Mouse (Mus musculus): ENCODE data around the gene 1700023F06Rik. TPM values are rescaled to one million over a fixed set of nuclear protein-coding genes. Genes with fewer than 3 reads are reported as not detected.
A peak's percentile ranks its signal among the peaks of the same experiment; 100 is the strongest.

1700023F06Rik gene
- total RNA-seq, 1 experiment = not detected

DNA sequence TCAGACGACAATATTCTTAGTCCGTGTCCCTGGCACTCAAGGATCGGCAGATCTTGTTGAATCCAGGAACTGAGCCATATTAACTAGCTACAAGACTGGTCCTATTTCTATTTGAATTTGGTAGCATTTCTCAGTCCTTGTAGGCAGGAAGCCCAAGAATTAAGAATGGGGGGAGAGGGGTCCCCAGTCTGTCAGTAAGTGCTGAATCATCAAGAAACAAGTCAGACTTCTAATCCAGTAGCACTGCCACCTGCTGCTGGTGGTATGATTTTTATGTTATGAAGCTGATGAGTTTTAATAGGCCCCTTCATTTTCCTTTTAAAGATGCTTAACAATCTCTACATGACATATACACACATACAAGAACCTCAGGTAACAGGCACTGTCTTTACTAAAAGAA, 42.0 kb upstream of the 1700023F06Rik start:
- no peak for DNase-seq (ENCODE audit: low read depth, low spot score)
- Histone ChIP-seq H3K9ac (ENCODE audit: insufficient read depth, low read depth, low read length, poor library complexity, severe bottlenecking) (no peak overlapping the region), H3K36me3 (ENCODE audit: control insufficient read depth, insufficient read depth, low read length, poor library complexity, severe bottlenecking) (no peaks in the 10 kb centered on the region), H3K4me1 (ENCODE audit: control insufficient read depth in 2 of 2, insufficient read depth in 2 of 2, low read length in 2 of 2, poor library complexity in 1 of 2) (no peaks in the 10 kb centered on the region), H3K27ac (ENCODE audit: insufficient read depth, low read depth, low read length, poor library complexity, severe bottlenecking) (no peak overlapping the region), H3K4me3 (ENCODE audit: insufficient read depth in 1 of 2, low read depth in 1 of 2, low read length in 2 of 2, poor library complexity in 1 of 2, severe bottlenecking in 1 of 2) (no peak overlapping the region), H3K9me3 (ENCODE audit: control insufficient read depth, insufficient read depth, low read depth, low read length) (no peaks in the 10 kb centered on the region)
- in situ Hi-C loops (cut with MboI; ENCODE audit: low sequenced_read_pairs in 2 of 2, unreplicated experiment in 2 of 2) = no loop called here
- TF ChIP-seq MAFK (IDR thresholded peaks at IDR 0.05; ENCODE audit: insufficient read depth, low read depth, low read length) (peak; percentile 48; the same call in 1 of the 2 replicates), CHD2 (IDR thresholded peaks at IDR 0.05; ENCODE audit: low read depth, low read length) (no peak), ZNF384 (IDR thresholded peaks at IDR 0.05; ENCODE audit: low read depth, low read length) (no peak)

DNA sequence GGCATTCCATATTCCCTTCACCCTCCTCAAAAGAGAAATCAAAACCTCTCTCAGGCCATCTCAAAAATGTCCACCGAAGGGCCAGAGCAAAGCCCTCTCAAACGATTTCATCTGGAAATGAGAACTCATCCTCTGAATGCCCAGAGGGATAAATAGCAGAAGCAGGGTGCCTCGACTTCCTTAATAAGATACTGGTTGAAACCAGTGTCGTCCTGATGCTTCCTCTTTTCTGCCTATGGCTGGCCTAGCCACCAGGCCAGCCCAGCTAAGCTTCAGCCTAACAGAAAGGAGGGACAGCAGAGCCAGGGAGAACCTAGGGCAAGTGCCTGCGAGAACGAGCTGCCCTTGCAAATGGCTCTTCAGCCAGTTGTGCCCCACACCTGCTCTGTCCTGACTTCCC, 41.2 kb upstream of the 1700023F06Rik start:
- TF ChIP-seq CHD2 (IDR thresholded peaks at IDR 0.05; ENCODE audit: low read depth, low read length) = no peak
- TF ChIP-seq ZC3H11A (IDR thresholded peaks at IDR 0.05; ENCODE audit: borderline replicate concordance, low read depth, low read length) = no peak
- TF ChIP-seq MAFK (IDR thresholded peaks at IDR 0.05; ENCODE audit: insufficient read depth, low read depth, low read length) = no peak
- no peak for TF ChIP-seq ZNF384 (IDR thresholded peaks at IDR 0.05; ENCODE audit: low read depth, low read length)
- no peak for TF ChIP-seq HCFC1 (IDR thresholded peaks at IDR 0.05; ENCODE audit: borderline replicate concordance, insufficient read depth, low read length)
- Histone ChIP-seq H3K36me3 (ENCODE audit: control insufficient read depth, insufficient read depth, low read length, poor library complexity, severe bottlenecking) (no peaks in the 10 kb centered on the region), H3K27ac (ENCODE audit: insufficient read depth, low read depth, low read length, poor library complexity, severe bottlenecking) (no peak overlapping the region), H3K4me3 (ENCODE audit: insufficient read depth in 1 of 2, low read depth in 1 of 2, low read length in 2 of 2, poor library complexity in 1 of 2, severe bottlenecking in 1 of 2) (no peak overlapping the region), H3K9me3 (ENCODE audit: control insufficient read depth, insufficient read depth, low read depth, low read length) (no peaks in the 10 kb centered on the region), H3K4me1 (ENCODE audit: control insufficient read depth in 2 of 2, insufficient read depth in 2 of 2, low read length in 2 of 2, poor library complexity in 1 of 2) (no peaks in the 10 kb centered on the region), H3K9ac (ENCODE audit: insufficient read depth, low read depth, low read length, poor library complexity, severe bottlenecking) (no peak overlapping the region)
- DNase-seq (ENCODE audit: low read depth, low spot score) = no peak
- in situ Hi-C loops (cut with MboI; ENCODE audit: low sequenced_read_pairs in 2 of 2, unreplicated experiment in 2 of 2) = no loop called here

DNA sequence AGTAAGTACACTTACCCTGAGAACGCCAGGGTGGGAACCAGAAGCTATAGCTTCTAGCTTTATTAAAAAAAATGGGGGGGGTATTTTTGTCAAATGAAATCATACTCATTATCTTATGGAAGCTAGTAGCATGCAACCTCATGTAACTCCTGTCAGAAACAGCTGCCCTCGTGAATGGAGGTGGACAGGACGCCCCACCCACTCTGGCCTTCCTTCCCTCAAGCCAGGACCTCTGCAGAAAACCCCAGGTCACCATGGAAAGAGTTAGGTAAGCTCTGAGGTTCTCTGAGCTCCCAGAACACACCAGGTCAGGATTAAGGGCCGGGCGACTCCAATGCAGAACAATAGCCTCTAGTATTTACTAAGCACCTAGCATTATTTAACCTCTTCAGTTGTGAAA, 40.5 kb upstream of the 1700023F06Rik start:
- Histone ChIP-seq H3K27ac (ENCODE audit: insufficient read depth, low read depth, low read length, poor library complexity, severe bottlenecking) (no peak overlapping the region), H3K9ac (ENCODE audit: insufficient read depth, low read depth, low read length, poor library complexity, severe bottlenecking) (no peak overlapping the region), H3K4me1 (ENCODE audit: control insufficient read depth in 2 of 2, insufficient read depth in 2 of 2, low read length in 2 of 2, poor library complexity in 1 of 2) (no peaks in the 10 kb centered on the region), H3K36me3 (ENCODE audit: control insufficient read depth, insufficient read depth, low read length, poor library complexity, severe bottlenecking) (no peaks in the 10 kb centered on the region), H3K9me3 (ENCODE audit: control insufficient read depth, insufficient read depth, low read depth, low read length) (no peaks in the 10 kb centered on the region), H3K4me3 (ENCODE audit: insufficient read depth in 1 of 2, low read depth in 1 of 2, low read length in 2 of 2, poor library complexity in 1 of 2, severe bottlenecking in 1 of 2) (no peak overlapping the region)
- TF ChIP-seq CHD2 (IDR thresholded peaks at IDR 0.05; ENCODE audit: low read depth, low read length) = no peak
- no peak for TF ChIP-seq HCFC1 (IDR thresholded peaks at IDR 0.05; ENCODE audit: borderline replicate concordance, insufficient read depth, low read length)
- in situ Hi-C loops (cut with MboI; ENCODE audit: low sequenced_read_pairs in 2 of 2, unreplicated experiment in 2 of 2) = no loop called here
- DNase-seq (ENCODE audit: low read depth, low spot score) = no peak

DNA sequence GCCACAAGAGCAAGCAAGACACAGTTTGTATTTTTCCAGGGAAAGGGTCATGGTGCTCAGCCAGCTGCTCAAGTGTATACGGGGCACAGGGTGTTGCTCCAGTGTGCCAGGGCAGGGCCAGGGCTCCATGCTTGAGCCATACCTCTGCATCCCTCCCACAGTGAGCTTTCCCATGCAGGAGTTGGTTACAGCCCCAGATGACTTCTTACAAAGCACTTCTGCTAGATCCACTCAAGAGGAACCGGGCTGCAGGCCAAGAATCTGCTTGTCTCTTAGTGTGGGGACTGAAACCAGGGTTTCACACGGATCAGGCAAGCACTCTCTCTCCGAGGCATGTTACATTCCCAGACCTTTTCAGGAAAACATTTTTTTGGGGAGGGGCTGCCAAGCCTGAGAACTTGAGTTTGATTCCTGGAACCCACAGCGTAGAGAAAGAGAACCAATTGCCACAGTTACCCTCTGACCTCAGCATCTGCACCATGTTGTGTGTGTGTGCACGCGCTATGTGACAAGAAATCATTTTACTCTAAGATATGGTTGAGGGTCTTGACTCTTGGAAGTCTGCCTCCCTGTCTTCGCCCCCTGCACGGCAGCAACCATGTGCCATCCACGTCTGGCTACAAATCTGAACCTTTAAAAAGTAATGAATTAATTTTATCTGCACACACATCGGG, 39.3 kb upstream of the 1700023F06Rik start:
- Histone ChIP-seq H3K4me1 (ENCODE audit: control insufficient read depth in 2 of 2, insufficient read depth in 2 of 2, low read length in 2 of 2, poor library complexity in 1 of 2) (no peaks in the 10 kb centered on the region; a peak in 1 of 4 replicates), H3K9me3 (ENCODE audit: control insufficient read depth, insufficient read depth, low read depth, low read length) (no peaks in the 10 kb centered on the region), H3K9ac (ENCODE audit: insufficient read depth, low read depth, low read length, poor library complexity, severe bottlenecking) (no peak overlapping the region), H3K27ac (ENCODE audit: insufficient read depth, low read depth, low read length, poor library complexity, severe bottlenecking) (no peak overlapping the region), H3K36me3 (ENCODE audit: control insufficient read depth, insufficient read depth, low read length, poor library complexity, severe bottlenecking) (no peaks in the 10 kb centered on the region), H3K4me3 (ENCODE audit: insufficient read depth in 1 of 2, low read depth in 1 of 2, low read length in 2 of 2, poor library complexity in 1 of 2, severe bottlenecking in 1 of 2) (no peak overlapping the region)
- in situ Hi-C loops (cut with MboI; ENCODE audit: low sequenced_read_pairs in 2 of 2, unreplicated experiment in 2 of 2) = no loop called here
- DNase-seq (ENCODE audit: low read depth, low spot score) = no peak
- no peak for TF ChIP-seq ZNF384 (IDR thresholded peaks at IDR 0.05; ENCODE audit: low read depth, low read length)
- TF ChIP-seq MAFK (IDR thresholded peaks at IDR 0.05; ENCODE audit: insufficient read depth, low read depth, low read length) = no peak
- no peak for TF ChIP-seq CHD2 (IDR thresholded peaks at IDR 0.05; ENCODE audit: low read depth, low read length)
- TF ChIP-seq ZC3H11A (IDR thresholded peaks at IDR 0.05; ENCODE audit: borderline replicate concordance, low read depth, low read length) = no peak
- TF ChIP-seq HCFC1 (IDR thresholded peaks at IDR 0.05; ENCODE audit: borderline replicate concordance, insufficient read depth, low read length) = no peak

DNA sequence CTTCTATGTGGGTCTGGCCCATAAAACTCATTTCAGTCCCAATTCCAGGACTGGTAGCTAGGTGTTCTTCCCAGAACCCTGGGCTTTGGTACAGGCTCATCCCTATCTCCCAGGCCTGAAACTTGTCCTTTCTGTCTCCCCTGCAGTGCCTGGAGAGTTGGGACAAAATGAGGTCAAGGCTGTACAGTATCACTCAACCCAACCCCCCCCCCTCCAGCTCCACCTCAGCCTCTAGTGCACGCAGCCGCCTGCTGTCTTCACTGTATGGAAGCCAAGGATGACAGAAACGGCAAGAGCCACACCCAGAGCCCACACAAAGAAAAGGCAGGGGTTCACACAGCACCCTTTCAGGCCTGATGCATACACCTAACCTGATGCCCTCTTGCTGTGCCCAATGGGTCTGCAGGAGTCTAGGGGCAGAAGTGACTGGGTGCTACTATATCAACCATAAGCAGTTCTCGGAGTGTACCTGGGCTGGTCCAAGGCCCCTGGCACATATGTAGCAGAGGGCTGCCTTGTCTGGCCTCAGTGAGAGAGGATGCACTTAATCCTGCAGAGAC, 38.5 kb upstream of the 1700023F06Rik start:
- no peaks in the 10 kb centered on the region for H3K9me3 ChIP-seq (ENCODE audit: control insufficient read depth, insufficient read depth, low read depth, low read length)
- in situ Hi-C loops (cut with MboI; ENCODE audit: low sequenced_read_pairs in 2 of 2, unreplicated experiment in 2 of 2) = no loop called here
- DNase-seq (ENCODE audit: low read depth, low spot score) = no peak
- TF ChIP-seq MAFK (IDR thresholded peaks at IDR 0.05; ENCODE audit: insufficient read depth, low read depth, low read length) (no peak), CHD2 (IDR thresholded peaks at IDR 0.05; ENCODE audit: low read depth, low read length) (no peak), HCFC1 (IDR thresholded peaks at IDR 0.05; ENCODE audit: borderline replicate concordance, insufficient read depth, low read length) (no peak), ZNF384 (IDR thresholded peaks at IDR 0.05; ENCODE audit: low read depth, low read length) (no peak), ZC3H11A (IDR thresholded peaks at IDR 0.05; ENCODE audit: borderline replicate concordance, low read depth, low read length) (no peak)
- H3K9ac ChIP-seq (ENCODE audit: insufficient read depth, low read depth, low read length, poor library complexity, severe bottlenecking) = no peak overlapping the region
- no peaks in the 10 kb centered on the region for H3K36me3 ChIP-seq (ENCODE audit: control insufficient read depth, insufficient read depth, low read length, poor library complexity, severe bottlenecking)
- no peak overlapping the region for H3K4me3 ChIP-seq (ENCODE audit: insufficient read depth in 1 of 2, low read depth in 1 of 2, low read length in 2 of 2, poor library complexity in 1 of 2, severe bottlenecking in 1 of 2)
- H3K4me1 ChIP-seq (ENCODE audit: control insufficient read depth in 2 of 2, insufficient read depth in 2 of 2, low read length in 2 of 2, poor library complexity in 1 of 2) = no peaks in the 10 kb centered on the region; a peak in 1 of 4 replicates
- no peak overlapping the region for H3K27ac ChIP-seq (ENCODE audit: insufficient read depth, low read depth, low read length, poor library complexity, severe bottlenecking)

Measured in ES-E14 (cell line).